Mouse (Mus musculus): ENCODE data around the gene Nfia. TPM values are rescaled to one million over a fixed set of nuclear protein-coding genes. Genes with fewer than 3 reads are reported as not detected.

Gene Nfia
- total RNA-seq, 2 experiments from 2014 or later = 3.6 to 17.8 TPM

DNA sequence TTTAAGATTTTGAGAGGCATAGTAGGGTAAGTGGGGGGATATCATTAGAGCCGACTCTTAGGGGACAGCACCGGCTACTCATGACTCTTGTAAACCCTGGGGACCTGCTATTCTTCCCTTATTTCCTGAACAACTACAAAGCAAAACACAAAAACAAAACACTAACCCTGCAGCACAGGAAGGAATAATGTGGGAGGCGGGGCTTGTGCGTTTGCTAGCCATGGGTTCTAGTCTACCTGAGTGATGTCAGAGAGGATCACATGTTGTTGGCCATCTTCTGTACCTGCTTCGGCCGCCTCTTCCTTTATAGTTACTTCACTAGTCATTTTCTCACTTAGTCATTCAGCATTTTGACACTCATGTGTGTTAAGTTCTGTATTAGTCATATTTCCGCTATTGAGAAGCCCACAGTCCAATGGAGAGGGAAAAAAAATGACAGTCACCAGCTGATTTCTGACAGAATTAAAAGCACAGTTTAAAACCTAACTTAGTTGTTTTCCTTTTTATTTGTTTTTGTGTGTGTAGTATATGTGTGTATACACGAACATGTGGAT, 88.3 kb downstream of the Nfia start:
- ATAC-seq (ENCODE audit: poor library complexity, severe bottlenecking) = peak; percentile 74

DNA sequence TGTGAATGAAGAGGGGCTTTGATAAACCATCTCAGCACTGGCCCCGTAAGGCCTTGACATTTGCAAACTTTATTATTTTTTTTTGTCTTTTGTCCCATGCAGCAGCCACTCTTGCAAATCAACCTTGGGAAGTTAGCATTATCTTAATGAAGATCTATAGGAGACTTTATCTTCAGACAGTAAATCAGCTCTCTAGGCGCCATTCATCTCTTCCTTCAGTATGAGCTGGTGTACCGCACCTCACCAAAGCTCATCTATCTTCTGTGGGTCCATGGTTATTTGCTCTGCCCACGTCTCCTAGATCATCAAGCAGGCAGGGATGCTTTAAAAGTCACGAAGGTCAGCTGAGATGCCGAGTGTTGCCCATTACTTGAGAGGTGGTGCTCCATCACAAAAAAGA, 89.8 kb downstream of the Nfia start:
- ATAC-seq (ENCODE audit: poor library complexity, severe bottlenecking) = no peak

DNA sequence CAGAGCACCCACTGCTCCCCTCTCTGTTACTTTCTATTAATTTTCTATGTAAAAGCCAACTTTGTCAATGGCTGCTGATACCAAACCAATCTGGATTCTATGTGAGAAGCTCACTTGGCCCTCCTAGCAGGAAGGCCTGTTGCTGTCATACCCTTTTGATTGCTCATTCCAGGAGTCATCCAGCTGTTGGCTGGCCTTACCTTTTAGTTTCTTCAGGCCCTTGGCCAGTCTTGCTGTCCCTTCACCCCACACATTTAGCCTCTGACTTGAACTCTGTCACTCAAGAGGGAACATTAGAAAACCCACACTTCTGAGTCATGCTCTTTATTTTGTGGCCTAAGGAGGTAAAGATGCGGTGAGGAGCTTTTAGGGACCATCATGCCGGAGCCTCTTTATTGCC, 91.7 kb downstream of the Nfia start:
- no peak for ATAC-seq (ENCODE audit: poor library complexity, severe bottlenecking)

DNA sequence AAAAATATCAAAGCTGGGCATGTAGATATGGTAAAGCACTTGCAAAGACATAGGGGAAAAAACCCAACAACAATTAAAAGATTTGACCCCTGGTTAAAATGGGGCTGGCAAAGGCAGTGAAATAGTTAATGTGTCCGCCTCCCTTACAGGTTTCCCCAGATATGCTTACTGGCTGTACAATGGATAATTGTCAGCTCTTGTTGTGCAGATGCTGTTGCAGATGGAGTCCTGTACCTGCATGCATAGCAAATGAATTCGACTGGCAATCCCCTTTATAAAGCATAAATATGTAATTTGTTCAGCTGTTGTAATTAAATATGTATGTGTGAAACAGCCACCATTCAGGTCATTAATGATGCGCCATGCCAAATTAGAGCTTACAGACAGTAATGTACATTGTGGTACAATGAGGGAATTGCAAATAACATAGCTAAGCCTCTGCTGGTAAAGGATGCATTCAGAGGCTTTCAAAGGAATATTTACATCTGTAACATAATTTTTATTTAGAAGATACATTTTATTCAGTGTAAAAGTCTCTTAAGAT, 92.9 kb downstream of the Nfia start:
- no peak for ATAC-seq (ENCODE audit: poor library complexity, severe bottlenecking)

DNA sequence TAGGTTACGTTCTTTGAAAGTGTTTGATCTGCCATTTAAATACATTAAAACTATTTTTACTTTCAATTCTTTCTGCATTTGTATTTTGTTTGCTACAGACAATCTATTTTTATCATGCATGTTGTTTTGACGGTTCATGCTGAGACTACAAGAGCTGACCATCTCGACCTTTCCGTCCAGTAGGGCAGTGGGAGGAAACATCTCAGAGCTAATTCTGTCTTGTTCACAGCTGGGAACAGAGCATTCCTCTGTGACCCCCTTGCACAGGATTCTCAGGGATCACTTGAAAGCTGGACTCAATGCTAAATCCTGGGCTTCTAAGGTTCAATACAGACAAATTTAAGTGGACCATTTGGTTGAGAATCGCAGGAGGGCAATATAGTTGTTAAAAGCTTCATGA, 93.9 kb downstream of the Nfia start:
- ATAC-seq (ENCODE audit: poor library complexity, severe bottlenecking) = no peak

DNA sequence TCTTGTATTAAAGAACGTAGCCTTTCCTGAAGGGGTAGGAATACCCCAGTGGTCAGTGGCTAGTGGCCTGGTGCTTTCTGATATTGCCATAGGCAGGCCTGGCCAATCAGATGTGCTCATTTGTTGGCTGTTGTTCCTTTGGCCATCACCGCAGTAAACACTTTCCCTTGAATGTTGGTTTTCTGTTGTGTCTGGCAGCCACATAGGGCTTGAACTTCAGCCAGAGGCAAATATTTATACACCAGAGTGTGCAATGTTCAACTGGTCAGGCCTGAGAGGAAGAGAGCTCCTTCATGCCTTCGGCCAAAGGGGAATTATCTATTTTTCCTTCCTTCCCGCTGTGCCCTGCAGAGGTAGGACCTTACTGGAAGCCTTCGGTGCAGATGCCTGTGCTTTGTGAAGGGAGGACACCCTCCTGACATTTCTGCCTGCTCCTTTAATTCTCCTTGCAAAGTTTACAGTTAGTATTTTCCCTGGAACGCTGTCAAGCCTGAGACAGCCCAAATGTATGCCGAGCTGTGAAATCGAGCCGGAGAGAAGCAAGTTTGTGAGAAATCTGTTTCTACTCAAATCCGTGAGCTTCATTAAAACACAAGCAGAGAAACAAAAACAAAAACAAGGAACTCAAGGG, 95.9 kb downstream of the Nfia start:
- ATAC-seq (ENCODE audit: poor library complexity, severe bottlenecking) = no peak

DNA sequence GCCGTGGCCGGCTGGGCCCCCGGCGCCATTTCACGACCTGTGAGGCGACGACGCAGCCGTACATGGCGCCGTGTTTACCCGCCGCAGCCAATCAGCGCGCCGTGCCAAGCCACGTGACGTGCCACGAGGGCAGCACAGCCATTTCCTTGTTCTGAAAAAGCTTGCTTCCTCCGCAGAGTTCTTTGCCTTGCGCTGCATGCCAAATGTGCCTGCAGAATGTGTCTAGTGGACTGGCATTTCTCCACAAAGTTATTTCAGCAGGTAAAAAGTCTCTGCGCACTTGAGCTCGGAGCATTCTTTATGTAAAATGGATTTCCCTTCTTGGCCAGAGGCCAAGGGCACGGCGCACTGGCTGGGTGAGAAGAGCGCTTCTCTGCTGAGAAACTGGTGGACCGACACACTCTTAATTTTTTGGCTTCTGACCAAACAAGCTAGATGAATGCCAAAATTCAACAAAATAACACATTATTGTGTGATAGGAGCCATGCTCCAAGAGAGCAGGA, 96.5 kb downstream of the Nfia start:
- 0 out of 2 replicates have a peak, but pooled peaks have one; percentile 21 for ATAC-seq (ENCODE audit: poor library complexity, severe bottlenecking)

DNA sequence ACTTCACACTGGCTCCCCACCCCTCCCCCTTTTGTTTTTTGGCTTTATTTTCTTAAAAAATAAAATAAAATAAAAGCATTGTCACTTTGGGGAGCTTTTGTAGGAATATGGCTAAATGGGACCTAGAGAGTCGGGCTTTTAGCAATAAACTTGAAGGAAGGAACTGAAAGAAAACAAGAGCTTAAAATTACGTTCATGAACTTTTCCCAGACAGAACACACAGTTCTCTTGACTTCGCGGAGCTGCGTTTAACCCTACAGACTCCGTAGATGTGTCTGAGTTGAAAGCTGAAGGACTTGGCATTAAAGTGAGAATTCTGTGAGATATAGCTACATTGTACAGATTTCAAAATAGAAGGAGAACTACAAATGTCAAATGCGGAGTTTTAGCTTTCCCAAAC, 96.9 kb downstream of the Nfia start:
- no peak for ATAC-seq (ENCODE audit: poor library complexity, severe bottlenecking)

DNA sequence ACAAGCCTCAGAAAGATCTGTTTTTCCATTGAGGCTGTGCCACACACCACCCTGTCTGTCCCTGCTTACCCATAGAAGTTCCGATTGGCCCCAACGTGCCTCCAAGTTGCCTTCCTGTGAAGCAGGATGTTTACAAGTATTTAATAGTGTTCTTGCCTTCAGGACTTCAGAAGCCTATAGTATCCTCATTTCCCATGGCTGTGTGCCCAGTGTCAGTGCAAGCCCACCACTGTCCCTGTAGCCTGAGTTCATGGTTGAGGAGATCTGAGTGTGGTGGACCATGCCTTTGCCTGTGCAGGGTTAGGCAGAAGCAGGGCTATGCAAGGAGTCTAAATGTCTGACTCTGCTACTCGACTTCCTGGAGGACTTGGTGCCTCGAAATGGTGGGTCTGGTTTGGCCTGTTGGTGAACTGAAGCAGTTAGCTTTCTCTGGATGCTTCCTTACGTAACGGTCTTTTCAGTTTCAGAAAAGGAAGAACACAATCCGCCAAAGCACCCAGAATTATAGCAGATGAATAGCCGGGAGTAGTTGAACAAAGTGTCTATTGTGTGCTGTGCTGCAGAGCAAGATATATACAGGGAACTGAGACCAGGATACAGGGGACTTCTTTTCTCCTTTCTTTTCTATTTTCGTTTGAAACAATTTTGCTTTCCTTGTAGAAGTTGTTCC, 99.4 kb downstream of the Nfia start:
- no peak for ATAC-seq (ENCODE audit: poor library complexity, severe bottlenecking)

DNA sequence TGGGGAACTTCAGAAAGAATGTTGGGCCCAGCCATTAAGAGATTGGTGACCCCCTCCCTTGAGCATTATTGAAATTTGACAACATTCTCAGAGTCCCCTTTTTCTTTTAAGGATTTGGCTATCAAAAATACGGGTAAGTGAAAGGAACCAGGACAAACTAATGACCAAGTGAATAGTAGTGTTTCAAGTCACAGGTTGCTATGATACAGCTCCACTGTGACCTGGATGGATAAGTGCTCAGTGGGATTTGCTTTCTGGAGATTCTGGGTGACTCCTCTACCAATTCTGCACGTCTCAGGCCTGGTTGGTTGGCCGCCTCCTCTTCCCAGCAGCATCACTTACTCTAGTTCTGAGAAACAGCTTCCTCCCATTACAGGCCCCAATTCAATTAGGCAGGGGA, 102.4 kb downstream of the Nfia start:
- ATAC-seq (ENCODE audit: poor library complexity, severe bottlenecking) = no peak

DNA sequence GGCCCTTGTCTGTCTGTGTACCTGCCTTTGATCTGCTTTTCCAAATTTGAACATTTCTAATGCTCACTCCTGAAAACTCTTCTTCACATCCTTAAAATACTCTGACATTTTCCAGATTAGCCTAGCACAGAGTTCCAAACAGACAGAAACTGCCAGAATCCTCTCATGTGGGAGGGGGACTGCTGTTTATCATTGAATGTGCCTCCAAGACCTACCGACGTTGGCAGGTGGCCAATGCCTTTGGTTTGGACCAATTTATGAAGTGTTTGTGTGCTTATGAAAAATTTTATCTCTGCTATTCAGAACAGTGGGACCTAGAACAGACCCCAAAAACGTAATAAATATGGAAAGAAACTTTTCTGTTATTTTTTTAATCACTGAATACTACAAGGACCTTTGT, 103.4 kb downstream of the Nfia start:
- ATAC-seq (ENCODE audit: poor library complexity, severe bottlenecking) = no peak

DNA sequence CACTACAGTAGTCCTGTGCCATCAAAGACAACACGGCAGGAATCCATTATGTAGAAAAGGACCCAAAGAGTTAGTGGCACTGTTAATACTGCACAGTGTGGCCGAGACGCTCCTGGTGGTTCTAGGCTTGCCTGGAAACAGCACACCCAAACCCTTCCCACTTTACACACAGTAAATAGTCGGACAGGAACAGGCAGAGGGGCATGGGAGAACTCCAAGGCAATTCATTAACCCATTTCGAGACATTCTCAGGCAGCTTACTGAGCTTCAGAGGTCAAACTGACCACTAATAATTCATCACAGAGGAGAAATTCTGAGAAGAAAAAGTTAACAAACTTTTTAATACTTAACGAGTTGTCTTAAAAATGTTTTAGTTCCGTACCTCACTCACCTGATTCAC, 107.2 kb downstream of the Nfia start:
- no peak for ATAC-seq (ENCODE audit: poor library complexity, severe bottlenecking)

DNA sequence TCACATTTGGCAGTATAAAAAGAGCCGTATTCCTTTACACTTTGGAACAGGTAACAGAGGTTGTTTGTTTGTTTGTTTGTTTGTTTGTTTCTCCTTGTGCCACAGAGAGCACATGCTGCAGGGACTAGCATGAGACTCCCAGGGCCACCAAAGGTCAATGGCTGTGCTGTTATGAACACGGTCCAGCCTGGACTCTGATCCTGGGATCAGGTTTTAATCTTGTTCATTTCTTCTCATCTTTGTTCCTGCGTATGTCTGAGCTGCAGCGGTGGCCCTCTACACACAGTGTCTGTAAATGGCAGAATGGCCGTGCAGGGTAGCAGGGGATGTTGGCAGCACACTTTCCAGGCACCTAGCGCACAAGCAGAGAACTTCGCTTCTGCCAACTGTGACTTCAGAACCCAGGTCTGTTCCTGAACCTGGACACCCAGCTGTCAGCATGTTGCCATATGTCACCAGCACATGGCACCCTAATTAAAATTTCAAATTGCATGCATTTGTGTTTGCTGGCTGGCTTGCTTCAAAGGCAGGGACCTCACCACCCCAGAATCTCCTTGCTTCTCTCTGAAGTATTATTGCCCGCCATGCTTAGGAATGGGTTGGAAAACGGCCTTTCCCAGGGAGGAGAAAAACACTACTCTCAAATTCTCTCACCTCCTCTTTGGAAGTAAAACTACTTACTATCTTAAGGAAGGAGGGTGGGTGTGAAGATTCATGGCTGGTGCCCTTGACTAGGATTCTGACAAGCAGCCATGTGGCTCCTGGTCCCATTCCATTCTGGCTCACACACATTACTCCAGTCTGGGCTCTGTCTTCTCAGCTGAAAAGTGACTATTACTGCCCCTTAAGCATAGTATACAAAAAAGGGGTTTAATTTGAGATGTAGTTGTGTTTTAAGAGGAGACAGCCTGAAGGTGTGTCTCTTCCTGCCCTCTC, 107.9 kb downstream of the Nfia start:
- no peak for ATAC-seq (ENCODE audit: poor library complexity, severe bottlenecking)

DNA sequence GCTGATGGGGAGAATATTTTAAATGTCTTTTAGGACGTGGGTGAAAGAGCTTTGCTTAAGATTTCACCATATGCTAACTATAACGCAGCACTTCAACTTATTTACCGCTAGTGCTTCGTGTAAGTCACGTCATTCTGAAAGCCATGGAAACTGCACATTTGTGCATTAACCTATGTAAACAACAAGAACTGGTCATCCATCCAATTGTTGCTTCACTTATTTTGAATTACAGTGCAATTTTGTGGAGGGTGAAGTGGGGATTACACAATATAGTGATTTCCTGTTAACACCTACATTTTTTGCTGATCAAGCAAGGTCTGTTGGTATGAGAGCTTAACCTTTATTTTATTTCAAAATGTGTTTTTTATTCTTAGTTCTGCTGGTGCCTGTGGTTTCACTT, 113.0 kb downstream of the Nfia start:
- no peak for ATAC-seq (ENCODE audit: poor library complexity, severe bottlenecking)

DNA sequence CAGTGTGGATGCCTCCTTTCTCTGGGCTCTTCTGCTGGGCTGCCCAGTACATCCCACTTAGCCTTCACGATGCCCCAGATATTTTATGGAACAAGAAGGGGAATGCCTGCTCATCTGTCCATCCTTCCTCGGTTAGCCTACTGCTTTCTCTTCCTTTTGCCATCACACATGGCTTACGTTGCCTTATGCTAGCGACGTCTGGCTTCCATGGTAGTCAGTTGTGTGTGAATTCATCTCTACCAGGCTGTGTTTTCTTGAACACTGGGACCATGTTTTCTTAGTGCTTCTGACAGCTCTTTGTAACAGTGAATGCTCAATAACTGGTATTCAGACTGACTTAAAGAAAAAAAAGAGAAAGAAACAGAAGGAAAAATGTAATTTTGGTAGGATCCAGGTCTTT, 113.7 kb downstream of the Nfia start:
- ATAC-seq (ENCODE audit: poor library complexity, severe bottlenecking) = no peak

DNA sequence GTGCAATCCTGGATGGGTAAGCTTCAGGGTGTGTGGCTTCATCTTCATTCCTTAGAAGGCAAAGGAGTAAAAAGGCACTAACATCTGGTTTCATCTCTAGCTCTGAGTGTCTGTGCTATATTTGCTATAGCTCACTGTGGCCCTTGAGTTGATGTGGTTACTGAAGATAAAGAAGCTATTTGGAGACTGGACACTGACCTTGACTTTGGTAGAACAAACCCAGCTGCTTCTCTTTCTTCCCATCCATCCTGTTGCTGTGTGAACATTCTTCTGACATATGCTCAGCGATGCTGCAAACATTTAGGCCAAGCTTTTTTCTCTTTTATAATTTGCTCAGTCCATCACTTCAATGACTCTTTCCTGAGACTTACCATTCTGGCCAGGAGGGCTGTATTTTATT, 114.7 kb downstream of the Nfia start:
- no peak for ATAC-seq (ENCODE audit: poor library complexity, severe bottlenecking)

DNA sequence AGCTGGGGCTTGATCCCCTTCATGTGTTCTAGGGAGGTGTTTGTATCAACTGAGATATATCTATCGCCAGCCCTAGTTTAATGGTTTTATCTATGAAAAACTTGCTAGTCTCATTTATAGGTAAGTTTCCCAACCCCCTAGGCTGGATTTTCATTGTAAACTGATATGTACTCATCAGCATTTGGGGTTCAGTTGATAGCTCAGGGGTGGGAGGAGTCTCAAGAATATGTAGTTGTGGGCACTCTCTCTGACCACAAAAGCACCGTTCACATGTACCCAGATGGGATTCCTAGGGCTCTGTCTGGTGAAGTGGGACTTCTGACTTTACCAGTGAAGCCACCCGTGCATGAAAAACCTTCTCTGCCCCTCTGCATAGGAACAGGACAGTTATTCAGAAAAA, 118.5 kb downstream of the Nfia start:
- ATAC-seq (ENCODE audit: poor library complexity, severe bottlenecking) = no peak

DNA sequence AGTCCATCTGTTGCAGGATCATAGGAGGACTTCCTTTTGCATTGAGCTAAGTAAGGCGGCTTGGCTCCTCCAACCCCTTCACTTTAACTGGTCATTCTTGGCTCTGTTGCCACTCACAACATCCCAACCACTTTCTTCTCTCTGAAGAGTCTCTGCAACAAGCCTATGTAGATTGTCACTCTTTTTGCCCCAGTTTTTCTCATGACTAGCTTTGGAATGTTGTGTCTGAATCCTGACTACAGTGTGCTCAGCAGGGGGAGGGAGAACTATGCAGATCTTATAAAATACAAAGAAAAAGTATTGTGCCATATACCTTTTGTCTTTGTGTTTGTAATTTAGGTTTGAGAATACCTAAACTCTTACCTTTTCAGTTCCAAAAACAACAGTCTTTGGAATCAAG, 119.1 kb downstream of the Nfia start:
- ATAC-seq (ENCODE audit: poor library complexity, severe bottlenecking) = no peak

DNA sequence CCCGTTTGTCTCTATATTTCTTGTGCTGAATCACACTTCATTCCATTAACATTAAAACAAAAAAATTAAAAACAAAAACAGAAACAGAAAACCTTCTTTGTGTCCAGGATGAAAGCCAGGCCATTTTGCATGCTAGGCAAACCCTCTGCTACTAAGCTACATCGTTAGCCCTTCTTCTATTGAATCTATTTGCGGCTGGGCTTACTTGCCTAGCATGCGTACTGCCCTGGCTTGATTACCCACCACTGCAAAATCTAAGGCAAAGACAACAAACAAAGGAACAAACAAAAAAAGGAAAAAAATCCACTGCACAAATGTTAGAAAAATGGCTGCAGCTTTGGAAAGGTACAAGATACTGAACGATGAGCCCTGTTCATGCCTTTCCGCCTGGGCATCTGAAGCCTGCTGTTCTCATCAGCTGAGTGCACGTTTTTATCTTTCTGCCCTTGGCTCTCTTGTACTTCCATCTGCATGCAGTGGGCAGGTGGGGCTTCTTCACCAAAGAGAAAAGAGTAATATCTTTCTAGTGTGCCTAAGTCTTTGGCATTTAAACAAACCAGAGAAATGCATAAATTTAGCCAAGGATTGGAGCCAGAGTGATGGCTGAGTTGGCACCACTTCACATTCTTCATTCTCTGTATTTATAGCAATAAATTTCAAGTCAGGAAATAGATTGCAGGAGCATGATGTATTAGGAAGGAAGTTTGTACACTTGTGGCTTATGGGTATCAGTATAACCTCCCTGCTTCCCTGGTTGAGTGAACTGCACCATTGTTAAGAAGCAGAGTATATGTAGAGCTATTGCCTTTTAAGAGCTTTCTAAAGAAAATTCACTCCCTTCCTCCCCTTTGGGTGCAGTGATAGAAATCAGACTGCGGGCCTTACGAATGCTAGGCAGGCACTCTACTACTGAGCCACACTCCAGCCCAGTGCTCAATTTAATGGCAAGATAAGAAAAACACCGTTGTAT, 121.7 kb downstream of the Nfia start:
- 0 out of 2 replicates have a peak, but pooled peaks have one; percentile 36 for ATAC-seq (ENCODE audit: poor library complexity, severe bottlenecking)

DNA sequence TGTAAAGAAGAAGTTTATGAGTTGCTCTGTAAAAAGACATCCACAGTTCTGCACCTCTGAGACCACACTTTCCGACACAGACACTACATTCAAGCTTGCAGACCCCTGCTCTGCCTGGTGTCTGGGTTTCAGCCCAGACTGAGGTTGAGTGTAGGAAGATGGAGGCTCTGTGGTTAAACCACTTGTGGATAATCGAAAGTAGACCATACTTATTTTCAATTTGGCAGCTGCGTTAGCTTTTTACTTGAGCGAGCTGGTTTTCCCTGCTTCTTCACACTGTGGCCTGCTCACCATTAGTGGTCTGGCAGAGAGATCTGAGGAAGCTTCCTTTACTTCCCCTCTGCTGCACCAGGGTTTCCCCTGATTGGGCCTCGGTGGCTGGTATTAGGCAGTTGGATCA, 123.4 kb downstream of the Nfia start:
- no peak for ATAC-seq (ENCODE audit: poor library complexity, severe bottlenecking)
